Mouse (Mus musculus) embryonic fibroblast, embryonic 13.5 days (primary cell): Measurements from ENCODE around the gene Ak4. TPM values are rescaled to one million over a fixed set of nuclear protein-coding genes. Genes with fewer than 3 reads are reported as not detected.
"Not testable (repeated sequence)": the region's sequence is repeated elsewhere in the genome, so short reads cannot be mapped to it uniquely, and the experiment has no call there.

Experiments
- H3K27ac ChIP-seq: 2 replicates; pipeline ENCODE4 v1.5.1; 2012; ENCODE audit warnings: low read length, control low read depth, inconsistent platforms; ENCODE audit not compliant: insufficient read depth
- H3K4me1 ChIP-seq: 2 replicates; pipeline ENCODE4 v1.6.1; 2011; ENCODE audit warnings: low read length; ENCODE audit not compliant: control insufficient read depth, insufficient read depth
- H3K4me3 ChIP-seq: 2 replicates; pipeline ENCODE4 v1.5.1; 2011; ENCODE audit warnings: mild to moderate bottlenecking, control low read depth, low read length; ENCODE audit not compliant: insufficient read depth
- CTCF ChIP-seq: IDR thresholded peaks from 2 replicates; pipeline ENCODE4 v1.5.1; 2011; ENCODE audit warnings: mild to moderate bottlenecking, control low read depth, low read length, moderate library complexity, borderline replicate concordance; ENCODE audit not compliant: insufficient read depth
- POLR2A ChIP-seq: IDR thresholded peaks from 2 replicates; pipeline ENCODE4 v1.6.1; 2011; ENCODE audit warnings: low read depth, mild to moderate bottlenecking, control low read depth, low read length, moderate library complexity
- polyA plus RNA-seq: library from polyadenylated mRNA; stranded (reverse); fragments of >200 nt; gene quantifications from 2 replicates; pipeline ENCODE4 v1.2.4, GENCODE M21; 2011; ENCODE audit warnings: low read depth; ENCODE audit not compliant: missing spikeins, insufficient read length

Gene Ak4
- polyA plus RNA-seq, 1 experiment = 9.1 TPM

DNA sequence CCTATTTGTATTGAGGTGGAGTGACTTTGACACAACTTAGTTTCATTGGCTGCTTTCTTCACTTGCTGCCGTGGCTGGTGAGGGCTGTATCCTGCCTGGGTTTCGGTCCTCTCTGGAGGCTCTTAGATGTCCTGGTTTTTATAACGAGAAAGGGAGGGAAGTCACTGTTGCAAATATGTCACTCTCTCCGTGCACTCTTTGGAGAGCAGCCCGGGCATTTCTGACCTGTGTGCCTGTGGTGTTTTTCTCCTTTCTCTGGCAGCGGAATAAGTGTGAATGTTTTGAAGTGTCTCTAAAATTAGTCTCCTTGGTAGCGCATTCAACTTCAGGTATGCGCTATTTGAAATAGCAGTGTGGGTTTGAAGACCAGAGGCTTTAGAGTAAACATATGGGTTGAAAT, 19.2 kb downstream of the Ak4 start:
- no peak for TF ChIP-seq POLR2A
- TF ChIP-seq CTCF = no peak
- H3K4me1 ChIP-seq = peaks cover 8% of the 10 kb centered on the region; the same call in 1 of the 2 replicates
- no peak overlapping the region for H3K27ac ChIP-seq
- H3K4me3 ChIP-seq = no peak overlapping the region

- H3K4me3 ChIP-seq = no peak overlapping the region
- H3K27ac ChIP-seq = no peak overlapping the region
- peaks cover 8% of the 10 kb centered on the region; the same call in 1 of the 2 replicates for H3K4me1 ChIP-seq
- TF ChIP-seq POLR2A (no peak), CTCF (no peak)
These were observed 20.8 kb downstream of the Ak4 start for GRCm38 (mm10) chr4:101439738-101440389.

DNA sequence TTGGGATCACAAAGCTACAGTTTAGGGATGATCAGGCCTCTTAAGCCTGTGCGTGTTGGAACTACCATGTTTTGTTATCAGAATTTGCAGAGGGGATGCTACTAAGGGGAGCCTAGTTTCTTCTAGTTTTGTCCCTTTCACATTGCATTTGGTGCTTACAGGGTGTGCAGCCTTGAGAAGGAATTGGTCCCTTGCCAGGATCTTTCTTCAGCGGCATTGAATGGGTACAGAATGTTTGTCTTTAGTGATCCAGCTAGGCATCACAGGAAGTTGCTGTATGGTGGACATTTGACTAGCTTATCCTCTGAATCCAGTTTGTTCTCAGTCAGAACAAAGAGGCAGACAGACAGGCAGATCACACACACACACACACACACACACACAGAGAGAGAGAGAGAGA, 23.7 kb downstream of the Ak4 start:
- no peak overlapping the region for H3K27ac ChIP-seq
- H3K4me3 ChIP-seq = no peak overlapping the region
- TF ChIP-seq POLR2A (no peak), CTCF (no peak)
- H3K4me1 ChIP-seq = peaks cover 8% of the 10 kb centered on the region; the same call in 1 of the 2 replicates

DNA sequence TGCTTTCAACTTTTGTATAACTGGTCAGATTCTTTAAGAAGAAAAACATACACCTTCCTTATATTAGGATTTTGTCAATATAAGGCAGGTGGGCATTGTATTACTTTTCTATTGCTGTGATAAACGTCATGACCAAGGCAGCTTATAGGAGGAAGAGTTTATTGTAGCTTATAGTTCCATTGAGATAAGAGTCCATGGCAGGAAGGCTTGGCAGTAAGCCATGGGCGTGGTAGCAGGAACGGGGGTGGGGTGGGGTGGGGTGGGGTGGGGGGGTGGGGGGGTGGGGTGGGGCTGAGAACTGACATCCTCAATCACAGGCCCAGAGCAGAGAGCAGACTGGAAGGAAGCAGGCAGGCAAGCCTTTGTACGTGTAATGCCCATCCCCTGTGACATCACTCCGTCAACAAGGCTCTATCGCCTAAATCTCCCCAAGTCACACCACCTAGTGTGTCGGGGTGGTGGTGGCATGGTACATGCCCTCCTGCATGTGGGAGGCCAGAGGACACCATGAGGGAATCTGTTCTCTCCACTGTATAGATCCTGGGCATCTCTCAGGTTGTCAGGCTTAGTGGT, 24.4 kb downstream of the Ak4 start:
- peaks cover 8% of the 10 kb centered on the region; the same call in 1 of the 2 replicates for H3K4me1 ChIP-seq
- no peak for TF ChIP-seq CTCF
- TF ChIP-seq POLR2A = no peak
- no peak overlapping the region for H3K27ac ChIP-seq
- H3K4me3 ChIP-seq = no peak overlapping the region

DNA sequence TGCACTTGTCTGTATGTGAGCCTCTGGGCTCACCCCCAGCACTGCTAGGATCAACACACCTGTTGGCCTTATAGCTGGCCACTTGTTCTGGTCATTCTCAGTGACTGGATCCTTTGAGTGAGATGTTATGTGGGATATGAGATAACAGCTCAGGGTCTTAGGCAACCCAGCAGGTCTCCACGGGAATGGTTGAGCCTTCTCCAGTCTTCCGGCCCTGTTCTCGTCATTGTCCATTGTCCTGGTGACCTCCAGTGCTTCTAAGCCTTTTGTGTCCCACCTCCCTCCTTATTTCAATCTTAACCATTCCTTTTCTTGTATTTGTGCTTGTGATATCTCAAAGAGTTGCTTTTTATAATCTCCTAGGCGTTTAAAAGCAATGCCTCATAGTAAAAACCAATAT, 26.6 kb downstream of the Ak4 start:
- H3K4me3 ChIP-seq = no peak overlapping the region
- H3K27ac ChIP-seq = no peak overlapping the region
- H3K4me1 ChIP-seq = peaks cover 3% of the 10 kb centered on the region; the same call in 1 of the 2 replicates
- TF ChIP-seq POLR2A (no peak), CTCF (no peak)

GRCm38 (mm10) chr4:101446606-101447005, 27.5 kb downstream of the Ak4 start:
- H3K4me3 ChIP-seq, H3K27ac ChIP-seq, H3K4me1 ChIP-seq: not testable (repeated sequence)

DNA sequence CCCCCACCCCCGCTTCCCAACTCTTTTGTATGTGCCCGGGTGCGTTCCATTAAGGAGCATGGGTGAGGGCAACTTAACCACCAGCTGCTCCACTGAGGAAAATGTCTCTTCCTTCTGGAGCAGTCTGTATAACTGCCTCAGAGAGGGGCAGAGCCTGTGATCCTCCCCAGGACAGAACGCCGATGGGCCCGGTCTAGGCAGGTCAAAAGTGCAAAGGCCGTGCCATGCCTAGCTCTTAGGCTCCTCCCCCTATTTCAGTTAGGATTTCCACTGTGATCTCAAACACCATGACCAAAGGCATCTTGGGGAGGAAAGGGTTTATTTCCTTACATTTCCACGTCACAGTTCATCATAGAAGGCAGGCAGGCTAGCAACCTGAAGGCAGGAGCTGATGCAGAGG, 29.6 kb downstream of the Ak4 start:
- Histone ChIP-seq H3K4me3 (no peak overlapping the region), H3K4me1 (peaks cover 3% of the 10 kb centered on the region; the same call in 1 of the 2 replicates), H3K27ac (no peak overlapping the region)
- no peak for TF ChIP-seq CTCF
- no peak for TF ChIP-seq POLR2A

- Histone ChIP-seq H3K4me1 (peaks cover 3% of the 10 kb centered on the region; the same call in 1 of the 2 replicates), H3K4me3 (no peak overlapping the region), H3K27ac (no peak overlapping the region)
- TF ChIP-seq CTCF (no peak), POLR2A (no peak)
These were observed 30.3 kb downstream of the Ak4 start for GRCm38 (mm10) chr4:101449344-101449743.

GRCm38 (mm10) chr4:101450150-101450780, 31.2 kb downstream of the Ak4 start:
- no peak overlapping the region for H3K27ac ChIP-seq
- H3K4me1 ChIP-seq = peaks cover 3% of the 10 kb centered on the region; the same call in 1 of the 2 replicates

DNA sequence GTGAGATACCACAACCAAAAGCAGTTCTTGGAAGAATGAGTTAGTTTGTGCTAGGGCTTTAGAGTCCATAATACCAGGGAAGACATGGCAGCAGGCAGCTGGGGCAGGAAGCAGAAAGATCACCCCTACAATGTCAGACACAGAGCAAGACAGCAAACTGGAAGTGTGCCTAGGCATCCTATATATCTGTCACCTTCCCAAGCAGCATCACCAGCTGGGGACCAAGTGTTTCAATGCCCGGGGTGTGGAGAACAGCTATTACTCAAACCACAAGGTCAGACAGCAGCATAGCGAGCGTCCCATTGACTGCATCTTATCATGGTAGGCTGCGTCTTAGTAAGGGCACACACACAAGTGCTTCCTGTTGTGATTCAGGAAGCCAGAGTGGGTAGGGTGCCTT, 32.0 kb downstream of the Ak4 start:
- TF ChIP-seq CTCF = no peak
- Histone ChIP-seq H3K4me3 (no peak overlapping the region), H3K4me1 (peaks cover 3% of the 10 kb centered on the region; the same call in 1 of the 2 replicates)

More at GRCm38 (mm10) chr4:101450150-101450780, 31.2 kb downstream of the Ak4 start:
- TF ChIP-seq POLR2A = no peak
- no peak for TF ChIP-seq CTCF
- no peak overlapping the region for H3K4me3 ChIP-seq

More for the DNA sequence above, 32.0 kb downstream of the Ak4 start:
- H3K27ac ChIP-seq = no peak overlapping the region
